Mouse (Mus musculus) thymus, postnatal 14 days (tissue): Measurements from ENCODE around the gene Ackr4.

Source experiments
- DNase-seq: peaks from one replicate; pipeline ENCODE4 v3.0.0; 2021

Ackr4 gene

DNA sequence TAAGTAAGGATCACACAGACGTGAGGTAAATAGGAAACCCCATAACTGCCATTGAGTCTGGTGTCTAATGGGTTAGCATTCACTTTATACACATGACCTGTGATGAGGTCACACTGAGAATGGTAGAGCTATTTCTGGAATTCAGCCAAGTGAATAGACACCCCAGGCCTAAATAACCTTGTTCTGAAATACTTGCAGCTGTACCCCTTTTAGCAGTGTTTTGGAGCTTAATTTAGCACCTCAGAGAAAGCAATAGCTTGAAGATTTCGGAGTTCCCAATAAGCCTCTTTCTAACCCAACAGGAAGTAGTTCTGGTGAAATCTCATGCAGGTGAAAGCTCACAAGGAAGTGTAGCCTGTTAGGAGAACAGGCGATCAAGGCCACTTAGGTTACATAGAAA lies at the start of gene Ackr4:
Gene Ackr4, minus strand, starts transcription at position 101 of the 400 bp plus-strand sequence.
- no peak for DNase-seq

- DNase-seq, result no peak
Measured at GRCm38 (mm10) chr9:104172342-104172741, 45.6 kb upstream of the Ackr4 start.

GRCm38 (mm10) chr9:104171651-104172050 lies 44.9 kb upstream of the Ackr4 start:
- no peak for DNase-seq

- DNase-seq, result no peak
Measured at GRCm38 (mm10) chr9:104169986-104170385, 43.3 kb upstream of the Ackr4 start.

DNA sequence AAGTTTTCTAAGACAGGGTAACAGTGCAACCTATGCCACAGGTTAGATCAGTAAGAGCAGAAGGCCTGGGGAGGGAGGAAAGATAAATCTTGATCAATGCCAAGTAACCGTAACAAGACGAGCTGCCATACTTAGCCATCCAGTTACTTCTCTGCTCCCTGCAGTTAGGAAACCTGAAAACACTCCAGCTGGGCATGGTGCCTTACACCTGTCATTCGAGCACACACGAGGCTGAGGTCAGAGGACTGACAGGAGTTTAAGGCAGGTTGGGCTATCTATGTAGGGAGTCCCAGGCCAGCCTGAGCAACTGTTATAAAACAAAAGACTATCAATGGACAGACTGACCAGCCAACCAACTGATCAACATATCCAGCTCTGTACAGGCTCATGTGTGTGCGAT lies 39.2 kb upstream of the Ackr4 start:
- no peak for DNase-seq

- DNase-seq, result no peak
Measured at GRCm38 (mm10) chr9:104164194-104164593, 37.5 kb upstream of the Ackr4 start.

GRCm38 (mm10) chr9:104161117-104161516 lies 34.4 kb upstream of the Ackr4 start:
- no peak for DNase-seq

- no peak for DNase-seq
Measured at GRCm38 (mm10) chr9:104157291-104157690, 30.6 kb upstream of the Ackr4 start.

DNA sequence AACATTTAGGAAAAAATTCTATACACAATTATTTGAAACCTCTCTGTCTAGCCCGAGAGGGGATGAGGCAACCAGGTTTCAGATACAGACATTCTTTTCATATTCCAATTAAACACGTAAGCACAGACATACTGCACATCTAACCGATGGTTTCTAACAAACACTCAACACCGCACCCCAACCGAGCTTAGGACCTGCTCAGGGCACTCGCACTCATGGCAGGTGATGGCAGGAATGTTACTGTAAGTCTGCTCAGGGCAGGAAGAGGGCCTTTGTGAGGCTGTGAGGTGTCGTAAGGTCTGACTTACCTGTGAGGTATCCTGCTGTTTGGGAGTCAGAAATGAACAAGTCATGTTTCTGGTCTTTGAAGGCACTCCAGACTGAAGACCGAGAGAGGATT lies 29.8 kb upstream of the Ackr4 start:
- DNase-seq, result no peak

DNA sequence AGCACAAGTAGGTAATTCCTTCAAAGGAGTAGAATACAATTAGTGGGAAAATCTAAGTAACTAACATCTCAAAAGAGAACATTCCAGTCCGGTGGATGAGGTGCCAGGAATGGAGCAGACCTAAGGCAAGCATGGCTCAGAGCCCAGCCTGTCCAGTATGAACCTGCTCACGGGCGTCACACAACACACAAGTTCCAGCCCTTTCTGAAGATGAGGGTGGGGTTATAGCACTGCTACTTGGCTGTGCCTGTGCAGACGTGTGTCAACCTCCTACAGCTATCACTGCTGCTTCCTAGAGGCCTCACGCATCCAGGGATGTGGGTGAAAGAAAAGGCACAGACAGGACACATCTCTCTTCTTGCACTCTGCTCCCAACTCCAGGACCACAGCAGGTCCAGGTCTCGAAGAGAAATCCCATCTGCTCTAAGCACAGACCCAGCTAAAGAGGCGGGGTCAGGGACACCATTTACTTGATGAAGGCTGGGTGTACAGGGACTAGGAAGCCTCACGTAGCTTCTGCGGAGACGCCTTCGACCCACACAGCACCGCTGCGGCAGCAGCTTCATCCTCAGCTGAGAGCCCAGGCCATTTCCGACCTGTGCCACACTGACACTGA lies 28.5 kb upstream of the Ackr4 start:
- no peak for DNase-seq

DNA sequence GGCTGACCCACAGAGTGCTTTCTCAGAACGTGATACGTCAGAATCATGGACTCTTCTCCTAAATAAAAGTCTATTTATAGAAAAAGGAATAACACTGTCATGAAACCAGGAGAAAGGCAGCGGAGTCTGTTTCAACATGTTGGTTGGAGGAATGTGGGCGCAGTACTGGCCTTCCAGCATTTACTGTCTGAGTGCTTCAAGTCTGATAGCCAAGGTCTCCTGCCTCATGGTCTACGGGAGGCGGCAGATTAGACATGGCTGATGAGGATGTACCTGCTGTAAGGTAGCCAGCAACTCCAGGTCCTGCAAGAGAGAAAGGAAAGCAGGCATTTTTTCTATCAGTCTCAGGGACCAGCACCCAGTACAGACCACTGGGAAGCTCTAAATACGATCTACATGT lies 25.4 kb upstream of the Ackr4 start:
- DNase-seq, result no peak

GRCm38 (mm10) chr9:104148969-104149368 lies 22.2 kb upstream of the Ackr4 start:
- DNase-seq, result no peak

DNA sequence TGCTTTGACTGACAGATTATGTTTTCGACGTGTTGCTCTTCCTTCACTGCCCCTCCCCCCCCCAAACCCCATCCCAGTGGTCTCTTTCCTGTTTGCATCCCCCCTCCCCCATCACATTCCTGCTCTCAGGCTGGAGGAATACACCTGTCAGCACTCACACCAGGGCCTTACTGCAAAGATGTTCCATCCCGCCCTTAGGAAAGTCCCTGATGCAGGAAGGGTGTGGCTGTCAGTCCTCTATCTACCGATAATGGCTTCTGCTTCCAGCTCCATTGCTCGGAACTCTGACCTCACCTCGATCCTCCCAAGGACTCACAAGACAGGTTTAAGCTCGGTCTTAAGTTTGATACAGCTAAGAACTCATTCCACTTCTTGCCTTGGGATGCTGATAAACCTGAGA lies 19.9 kb upstream of the Ackr4 start:
- no peak for DNase-seq

GRCm38 (mm10) chr9:104144314-104144996 lies 17.7 kb upstream of the Ackr4 start:
- DNase-seq, result no peak

- DNase-seq, result no peak
Measured at GRCm38 (mm10) chr9:104142805-104143204, 16.1 kb upstream of the Ackr4 start.

DNA sequence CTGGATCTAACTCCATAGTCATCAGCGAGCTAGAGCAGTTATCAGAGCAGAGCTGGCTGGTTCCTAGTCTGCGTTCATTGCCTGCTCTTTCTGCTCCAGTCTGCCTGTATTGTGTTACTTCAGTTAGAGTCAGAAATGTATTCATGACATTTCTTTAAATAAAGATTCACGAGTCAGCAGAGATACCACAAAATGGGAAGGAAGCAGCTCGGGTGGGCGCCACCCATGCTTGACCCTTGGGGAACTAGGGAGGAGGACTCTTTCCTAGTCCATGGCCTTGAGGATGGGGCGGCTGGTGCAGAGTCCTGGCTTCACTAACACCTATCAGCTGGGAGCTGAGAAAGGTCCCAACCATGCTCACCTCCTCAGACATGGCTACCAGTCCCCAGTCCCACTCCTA lies 13.6 kb upstream of the Ackr4 start:
- DNase-seq, result no peak

DNA sequence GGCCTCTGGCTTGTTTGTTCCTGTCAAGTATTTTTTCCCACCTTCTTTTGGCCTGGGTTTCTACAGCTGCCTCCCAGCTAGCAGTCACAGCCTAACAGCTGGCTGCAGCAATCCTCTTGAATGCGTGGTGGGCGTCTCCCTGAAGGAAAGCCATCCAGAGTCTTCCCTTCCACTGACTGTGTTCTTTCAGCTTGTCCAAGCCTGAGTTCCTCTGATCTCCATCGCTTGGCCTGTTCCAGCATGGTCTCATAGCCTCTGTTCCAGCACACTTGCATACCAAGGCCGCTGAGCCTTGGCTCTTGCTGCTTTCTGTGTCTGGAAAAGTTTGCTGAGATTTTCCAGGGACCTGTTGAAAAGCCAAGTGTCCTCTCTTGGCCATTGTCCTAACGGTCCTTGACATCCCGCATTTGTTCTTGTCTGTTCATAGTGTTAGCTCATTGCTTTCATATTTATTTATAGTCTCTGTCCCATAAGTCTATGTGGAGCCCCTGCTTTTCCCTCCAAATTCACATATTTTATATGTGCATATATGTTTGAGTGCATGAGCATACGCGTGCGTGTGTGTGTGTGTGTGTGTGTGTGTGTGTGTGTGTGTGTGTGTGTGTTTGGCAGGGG lies 3.5 kb upstream of the Ackr4 start:
- no peak for DNase-seq

GRCm38 (mm10) chr9:104128110-104128509 lies 1.4 kb upstream of the Ackr4 start:
- DNase-seq, result no peak

GRCm38 (mm10) chr9:104123622-104124021 lies 3.1 kb downstream of the Ackr4 start:
- DNase-seq, result no peak

- DNase-seq, result no peak
Measured at GRCm38 (mm10) chr9:104123101-104123500, 3.6 kb downstream of the Ackr4 start.

DNA sequence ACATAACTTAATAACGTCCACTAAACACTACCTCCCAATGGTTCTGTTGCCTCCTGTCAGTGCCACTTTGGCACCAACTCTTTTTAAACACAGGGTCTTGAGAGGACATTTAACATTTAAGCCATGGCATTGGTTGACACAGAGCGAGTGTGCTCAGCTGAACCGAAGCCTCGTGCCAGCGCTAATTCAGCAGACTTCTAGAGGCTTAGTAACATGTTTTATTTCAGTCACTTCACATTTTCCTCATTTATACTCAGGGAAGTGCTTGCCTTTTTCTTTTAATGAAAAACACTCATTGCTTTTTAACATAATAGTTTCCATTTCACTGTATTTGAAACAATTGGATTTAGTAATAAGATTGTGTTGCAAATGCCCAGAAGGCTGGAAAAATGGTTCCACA lies 17.6 kb downstream of the Ackr4 start:
- no peak for DNase-seq

- DNase-seq, result no peak
Measured at GRCm38 (mm10) chr9:104108571-104109143, 18.1 kb downstream of the Ackr4 start.

DNA sequence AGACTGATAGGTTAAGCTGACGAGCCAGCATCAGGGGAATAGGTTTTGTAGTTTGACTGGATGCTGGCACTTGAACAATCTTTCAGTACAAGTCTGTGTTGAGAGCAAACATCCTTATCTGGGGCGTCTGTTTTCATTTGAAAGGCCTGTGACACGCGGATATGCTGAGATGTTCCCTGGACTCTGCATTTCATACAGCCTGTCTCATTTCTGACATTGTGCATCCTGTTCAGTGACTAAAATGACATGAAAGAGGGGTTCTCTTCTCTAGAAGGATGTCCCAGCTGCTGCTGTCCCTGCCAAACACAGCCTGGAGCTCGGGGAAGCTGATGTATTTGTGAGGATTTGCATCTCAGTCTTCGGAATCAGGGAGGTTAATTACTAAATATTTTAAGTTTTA lies 19.3 kb downstream of the Ackr4 start:
- no peak for DNase-seq

DNA sequence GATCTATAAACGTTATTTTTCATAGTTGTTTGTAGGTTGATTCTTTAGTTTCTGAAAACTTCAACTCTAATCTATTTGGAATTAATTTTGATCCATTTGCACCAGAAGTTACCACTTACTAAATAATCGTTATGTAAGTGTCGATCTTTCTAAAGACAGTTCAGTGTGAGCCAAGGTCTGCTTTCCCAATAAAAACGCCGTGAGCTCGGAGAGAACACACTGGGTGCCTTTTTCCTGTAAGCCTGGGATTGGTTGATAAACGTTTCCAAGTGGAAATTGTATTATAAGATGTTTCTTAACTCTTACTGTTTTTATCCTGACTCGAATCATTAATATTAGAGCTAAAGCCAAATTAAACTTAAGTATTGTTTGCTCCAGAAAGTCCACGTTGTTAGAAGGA lies 19.8 kb downstream of the Ackr4 start:
- no peak for DNase-seq
